Mouse (Mus musculus) layer of hippocampus, adult 9-10 months (tissue): Measurements from ENCODE around the gene Plekhb2.

Experiments
- DNase-seq: peaks from one replicate; pipeline ENCODE4 v3.0.0; 2022; ENCODE audit warnings: low spot score

Plekhb2 gene

GRCm38 (mm10) chr1:34867574-34867955 lies 17.8 kb downstream of the Plekhb2 start:
- DNase-seq = no peak

GRCm38 (mm10) chr1:34868391-34868790 lies 18.6 kb downstream of the Plekhb2 start:
- DNase-seq = no peak

- DNase-seq = no peak
Measured at GRCm38 (mm10) chr1:34869231-34869630, 19.5 kb downstream of the Plekhb2 start.

DNA sequence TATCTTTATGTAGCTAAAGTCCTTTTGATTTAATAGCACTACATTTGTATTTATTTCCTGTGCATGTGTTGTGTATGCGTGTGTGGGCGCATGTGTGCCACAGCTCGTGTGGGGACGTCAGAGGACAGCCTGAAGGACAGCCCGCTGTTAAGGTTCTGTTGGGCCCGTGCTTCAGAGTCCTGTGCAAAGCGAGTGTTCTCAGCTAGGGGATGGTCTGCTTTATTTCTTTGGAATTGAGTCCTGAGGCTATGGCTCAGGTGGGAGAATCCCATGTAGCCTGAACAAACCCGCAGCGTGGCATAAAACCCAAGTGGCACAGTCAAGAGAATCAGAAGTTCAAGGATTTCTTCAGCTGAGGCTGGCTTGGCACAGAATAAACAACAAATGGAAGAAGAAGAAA lies 21.4 kb downstream of the Plekhb2 start:
- no peak for DNase-seq

DNA sequence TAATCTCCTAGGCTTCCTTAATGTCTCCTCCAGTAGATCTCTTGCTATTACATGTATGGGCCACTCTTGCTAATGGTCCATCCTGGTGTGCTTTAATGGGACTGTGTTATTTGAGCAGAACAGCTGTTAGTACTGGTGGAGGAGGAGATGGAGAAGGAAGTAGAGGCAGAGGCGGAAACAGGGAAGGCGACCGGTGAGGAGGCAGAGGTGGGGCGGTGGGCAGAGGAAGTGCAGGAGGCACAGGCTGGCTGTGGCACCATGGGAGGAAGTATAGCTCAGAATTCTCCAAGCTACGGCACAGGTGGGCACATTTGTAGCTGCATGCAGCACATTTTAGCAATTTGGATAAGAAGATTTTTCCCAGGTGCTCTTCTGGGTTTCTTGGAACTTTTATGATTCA lies 23.8 kb downstream of the Plekhb2 start:
- no peak for DNase-seq

DNA sequence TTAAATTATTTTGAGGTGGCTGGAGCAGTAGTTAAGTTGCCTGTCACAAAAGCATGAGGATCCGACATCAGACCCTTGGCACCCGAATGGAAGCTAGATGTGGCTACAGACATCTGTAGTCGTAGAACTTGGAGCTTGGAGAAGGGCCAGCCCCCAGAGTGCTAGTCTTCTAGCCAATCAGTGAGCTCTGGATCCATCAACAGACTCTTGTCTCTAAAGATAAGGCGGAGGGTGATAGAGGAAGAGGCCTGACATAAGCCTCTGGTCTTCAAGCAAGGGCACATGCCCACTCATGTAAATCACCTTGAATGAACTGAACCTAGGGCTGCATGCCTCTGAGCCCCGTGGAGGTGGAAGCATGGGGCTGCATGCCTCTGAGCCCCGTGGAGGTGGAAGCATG lies 29.8 kb downstream of the Plekhb2 start:
- no peak for DNase-seq

DNA sequence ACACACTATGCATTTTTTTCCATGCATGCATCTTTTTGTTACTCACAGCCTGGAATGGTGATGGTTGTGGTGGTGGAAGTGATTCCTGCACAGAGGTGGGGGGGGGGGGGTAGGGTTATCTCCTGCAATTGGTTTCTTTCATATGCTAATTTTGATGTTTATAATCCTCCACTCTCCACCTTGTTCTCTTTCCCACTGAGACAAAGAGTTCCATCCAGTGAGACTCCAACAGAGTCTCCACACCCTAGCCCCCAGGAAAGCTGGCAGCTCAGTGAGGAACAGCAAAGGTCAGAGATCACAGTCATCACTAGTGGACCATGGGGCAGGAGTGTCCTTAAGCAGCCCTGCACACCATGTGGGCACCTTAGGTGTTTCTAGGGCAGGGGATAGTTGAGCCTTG lies 34.0 kb downstream of the Plekhb2 start:
- DNase-seq = no peak

- peak; percentile 38 for DNase-seq
Measured at GRCm38 (mm10) chr1:34891559-34892289, 41.9 kb downstream of the Plekhb2 start.

DNA sequence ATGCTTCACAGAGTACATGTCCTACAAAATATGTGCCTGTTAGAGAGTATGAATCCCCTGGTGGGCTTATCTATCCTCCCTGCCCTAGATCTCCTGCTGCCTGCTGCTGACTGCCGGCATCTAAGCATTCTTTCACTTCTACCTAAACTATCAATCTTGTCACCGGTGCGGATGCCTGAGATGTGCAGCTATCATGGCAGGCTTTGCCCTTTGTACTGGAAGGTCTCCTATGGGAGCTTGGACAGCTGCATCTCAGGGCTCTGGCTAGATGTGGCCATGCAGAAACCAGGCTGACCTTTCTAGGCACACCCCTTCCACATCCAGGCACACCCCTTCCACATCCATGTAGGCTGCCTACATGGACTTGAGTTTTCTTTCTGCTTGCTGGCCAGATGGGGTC lies 42.7 kb downstream of the Plekhb2 start:
- DNase-seq = no peak

GRCm38 (mm10) chr1:34893331-34893730 lies 43.6 kb downstream of the Plekhb2 start:
- no peak for DNase-seq

DNA sequence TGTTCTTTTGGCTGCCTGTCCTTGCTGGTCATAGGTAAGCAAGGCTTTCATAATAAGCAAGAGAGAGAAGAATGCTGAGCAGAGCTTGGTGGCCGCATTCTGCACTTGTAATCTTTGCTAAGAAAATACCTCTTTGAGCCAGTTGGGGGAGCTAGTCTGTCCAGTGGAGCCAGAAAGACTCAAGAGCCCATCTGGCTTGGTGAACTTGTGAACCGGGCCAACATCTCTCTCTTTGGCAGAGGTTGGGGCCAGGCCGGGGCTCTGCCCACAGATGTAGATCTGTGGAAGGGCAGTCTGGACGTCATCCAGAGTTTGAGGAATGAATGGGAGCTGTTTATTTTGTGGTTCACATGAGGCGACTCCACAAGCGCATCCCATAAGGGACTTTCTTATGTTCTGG lies 44.1 kb downstream of the Plekhb2 start:
- no peak for DNase-seq

DNA sequence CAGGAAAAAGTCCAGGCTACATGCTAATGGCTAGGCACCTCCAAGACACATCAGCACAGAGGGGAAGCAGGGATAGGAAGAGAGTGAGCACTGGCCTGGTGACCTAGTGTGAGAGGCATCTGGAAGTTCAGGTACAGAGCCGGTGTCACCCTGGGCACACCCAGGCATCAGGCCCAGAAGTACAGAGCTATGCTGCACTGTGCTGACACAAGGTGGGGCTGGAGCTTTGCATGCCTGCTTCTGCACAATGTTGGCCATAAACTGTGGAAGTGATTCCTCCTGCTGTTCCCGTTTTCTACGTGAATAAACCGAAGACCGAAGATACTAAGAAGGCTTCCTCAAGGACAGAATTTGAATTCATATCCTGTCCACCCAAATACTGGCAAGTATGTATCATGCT lies 46.3 kb downstream of the Plekhb2 start:
- no peak for DNase-seq

DNA sequence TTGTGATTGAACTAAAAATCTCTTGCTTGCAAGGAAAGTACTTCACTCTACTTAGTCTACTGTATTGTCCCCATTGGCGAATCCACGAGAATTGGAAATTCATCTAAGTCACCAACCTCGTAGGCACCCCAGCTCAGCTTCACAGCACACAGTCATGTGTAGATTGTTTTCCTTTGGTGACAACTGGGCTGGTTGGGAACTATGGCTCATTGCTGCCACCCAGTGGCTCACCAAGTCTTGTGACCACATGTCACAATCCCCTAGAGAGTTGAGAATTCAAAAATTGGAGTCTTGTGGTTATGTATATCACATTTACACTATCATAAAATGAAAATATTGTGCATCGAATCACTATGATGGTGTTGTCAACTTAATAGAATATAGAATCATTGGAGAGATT lies 47.1 kb downstream of the Plekhb2 start:
- DNase-seq = peak; percentile 16

GRCm38 (mm10) chr1:34928656-34929055 lies 78.9 kb downstream of the Plekhb2 start:
- no peak for DNase-seq
